Mouse (Mus musculus) forebrain, embryonic 13.5 days (tissue): ENCODE results near the gene Zfp462. TPM values are rescaled to one million over a fixed set of nuclear protein-coding genes. Genes with fewer than 3 reads are reported as not detected.
"Not testable (repeated sequence)": the region's sequence is repeated elsewhere in the genome, so short reads cannot be mapped to it uniquely, and the experiment has no call there.

ENCODE experiments used
- ATAC-seq: fragments of 200-750 bp; cut with Nextera tagmentation; 2 replicates; pipeline ENCODE4 v1.8.0; 2017
- H3K27ac ChIP-seq: fragments of 300-500 bp; sonication (generic); 2 replicates; pipeline ENCODE4 v1.5.1; 2015; ENCODE audit warnings: inconsistent platforms, mild to moderate bottlenecking, moderate library complexity
- H3K27me3 ChIP-seq: fragments of 300-500 bp; sonication (generic); 2 replicates; pipeline ENCODE4 v1.6.1; 2015; ENCODE audit warnings: mild to moderate bottlenecking, inconsistent platforms
- H3K36me3 ChIP-seq: fragments of 300-500 bp; sonication (generic); 2 replicates; pipeline ENCODE4 v1.6.1; 2015; ENCODE audit warnings: mild to moderate bottlenecking, inconsistent platforms; ENCODE audit not compliant: poor library complexity, severe bottlenecking
- H3K4me1 ChIP-seq: fragments of 300-500 bp; sonication (generic); 2 replicates; pipeline ENCODE4 v1.6.1; 2015; ENCODE audit warnings: inconsistent platforms
- H3K4me2 ChIP-seq: fragments of 300-500 bp; sonication (generic); 2 replicates; pipeline ENCODE4 v1.6.1; 2015; ENCODE audit warnings: inconsistent platforms, mild to moderate bottlenecking, moderate library complexity
- H3K4me3 ChIP-seq: fragments of 300-500 bp; sonication (generic); 2 replicates; pipeline ENCODE4 v1.5.1; 2015; ENCODE audit warnings: mild to moderate bottlenecking, inconsistent platforms
- H3K9ac ChIP-seq: fragments of 300-500 bp; sonication (generic); 2 replicates; pipeline ENCODE4 v1.6.1; 2015; ENCODE audit warnings: mild to moderate bottlenecking, inconsistent platforms
- H3K9me3 ChIP-seq: fragments of 300-500 bp; sonication (generic); replicated peaks from 2 replicates; pipeline ENCODE4 v1.6.1; 2016; ENCODE audit warnings: inconsistent platforms
- WGBS: fragments of 180-500 bp; shearing (Covaris S2); methylation state at CpG from one replicate; pipeline ENCODE4 v1.1.7; 2015; 5-methylcytosine and 5-hydroxymethylcytosine counted together
- polyA plus RNA-seq: library from polyadenylated mRNA; unstranded; fragments of >200 nt; fragmentation: Nextera tagmentation; extraction: Ambion mirVana; gene quantifications from 2 replicates; pipeline ENCODE4 v1.2.1, GENCODE M21; 2015

Gene Zfp462
- polyA plus RNA-seq, 1 experiment from 2014 or later: 23.1 TPM

DNA sequence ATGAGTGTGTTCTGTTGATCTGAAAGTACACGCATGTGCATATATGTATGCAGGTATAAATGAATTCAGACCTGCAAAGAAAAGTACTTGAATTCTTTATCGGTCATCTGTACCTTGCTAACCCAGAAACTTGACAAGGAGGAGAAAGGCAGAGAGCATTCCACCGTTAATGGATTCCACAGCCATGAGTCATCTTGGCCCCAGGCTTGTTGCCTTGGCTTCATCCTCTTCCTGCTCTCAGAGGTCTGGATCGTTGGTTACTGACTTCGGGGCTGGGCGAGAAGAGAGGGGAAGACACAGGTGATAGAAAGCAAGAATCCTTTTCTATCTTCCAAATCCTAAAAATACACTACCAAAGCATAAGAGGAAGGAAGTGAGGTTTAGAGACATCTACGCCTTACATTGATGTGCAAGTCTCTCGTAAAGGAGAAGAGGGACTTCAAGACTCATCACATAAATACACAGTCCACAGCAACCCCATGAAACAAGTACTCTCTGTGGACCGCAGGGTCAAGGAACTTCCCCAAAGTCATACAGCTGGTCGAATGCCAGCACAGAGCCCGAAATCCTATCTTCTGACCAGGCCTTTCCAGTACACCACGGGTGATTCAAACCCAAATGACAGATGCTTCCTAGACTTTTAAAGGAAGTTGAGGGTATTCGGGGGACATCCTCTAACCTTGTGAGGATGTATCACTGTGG, 35.1 kb downstream of the Zfp462 start:
- no peak overlapping the region for H3K4me2 ChIP-seq
- H3K9ac ChIP-seq: no peak overlapping the region
- 94% methylated on average over 13 of the region's 13 CpGs for WGBS
- no peaks in the 10 kb centered on the region for H3K27me3 ChIP-seq
- no peaks in the 10 kb centered on the region for H3K9me3 ChIP-seq
- ATAC-seq: no peak
- peaks cover 34% of the 10 kb centered on the region for H3K36me3 ChIP-seq
- no peak overlapping the region for H3K4me3 ChIP-seq
- no peak overlapping the region for H3K27ac ChIP-seq
- H3K4me1 ChIP-seq: peaks cover 17% of the 10 kb centered on the region

DNA sequence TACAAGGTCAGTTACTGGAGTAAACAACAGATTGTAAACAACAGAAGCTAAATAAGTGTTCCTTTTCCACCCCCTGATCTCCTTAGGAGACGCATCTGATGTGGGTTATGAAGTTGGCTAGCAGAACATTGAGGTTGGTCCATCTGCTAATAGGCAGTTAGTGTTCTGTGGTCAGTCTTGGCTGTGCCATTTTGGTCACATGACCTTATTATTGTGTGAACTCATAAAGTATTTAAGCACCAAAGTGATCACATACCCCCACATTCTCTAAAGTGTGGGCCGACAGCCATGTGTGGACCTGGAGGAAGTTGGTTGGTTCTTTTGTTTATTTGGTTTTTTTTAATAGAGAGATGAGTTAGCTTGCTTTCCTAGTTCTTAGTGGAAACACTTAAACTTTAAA, 39.7 kb downstream of the Zfp462 start:
- H3K27ac ChIP-seq: no peak overlapping the region
- H3K27me3 ChIP-seq: no peaks in the 10 kb centered on the region
- no peaks in the 10 kb centered on the region for H3K9me3 ChIP-seq
- H3K36me3 ChIP-seq: peaks cover 53% of the 10 kb centered on the region
- no peak overlapping the region for H3K4me2 ChIP-seq
- peaks cover 36% of the 10 kb centered on the region for H3K4me1 ChIP-seq
- 96% methylated on average over 2 of the region's 2 CpGs for WGBS
- H3K4me3 ChIP-seq: no peak overlapping the region
- no peak for ATAC-seq
- no peak overlapping the region for H3K9ac ChIP-seq

DNA sequence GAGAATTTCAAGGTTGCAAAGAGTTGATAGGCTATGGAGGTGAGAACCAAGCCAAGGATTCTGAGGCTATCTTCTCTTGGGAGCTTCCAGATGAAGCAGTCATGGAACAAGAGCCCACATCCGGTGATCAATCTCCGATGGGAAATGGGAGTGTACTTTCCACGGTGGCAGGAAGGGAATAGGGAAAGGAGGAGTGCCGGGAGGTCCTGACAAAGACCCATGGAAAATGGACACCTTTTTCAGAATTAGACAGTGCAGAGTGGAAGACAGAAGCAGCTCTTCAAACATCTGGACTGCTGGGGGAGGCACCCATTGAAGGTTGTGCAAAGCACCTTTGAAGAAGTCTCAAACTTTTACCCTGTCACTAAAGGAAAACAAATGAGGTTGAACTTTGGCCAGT, 41.8 kb downstream of the Zfp462 start:
- ATAC-seq: no peak
- Histone ChIP-seq H3K27me3 (no peaks in the 10 kb centered on the region), H3K9ac (no peak overlapping the region), H3K4me1 (peaks cover 31% of the 10 kb centered on the region; the same call in 1 of the 2 replicates), H3K27ac (no peak overlapping the region), H3K9me3 (no peaks in the 10 kb centered on the region), H3K36me3 (peaks cover 43% of the 10 kb centered on the region), H3K4me2 (no peak overlapping the region), H3K4me3 (no peak overlapping the region)
- WGBS: 88% methylated on average over 4 of the region's 4 CpGs

DNA sequence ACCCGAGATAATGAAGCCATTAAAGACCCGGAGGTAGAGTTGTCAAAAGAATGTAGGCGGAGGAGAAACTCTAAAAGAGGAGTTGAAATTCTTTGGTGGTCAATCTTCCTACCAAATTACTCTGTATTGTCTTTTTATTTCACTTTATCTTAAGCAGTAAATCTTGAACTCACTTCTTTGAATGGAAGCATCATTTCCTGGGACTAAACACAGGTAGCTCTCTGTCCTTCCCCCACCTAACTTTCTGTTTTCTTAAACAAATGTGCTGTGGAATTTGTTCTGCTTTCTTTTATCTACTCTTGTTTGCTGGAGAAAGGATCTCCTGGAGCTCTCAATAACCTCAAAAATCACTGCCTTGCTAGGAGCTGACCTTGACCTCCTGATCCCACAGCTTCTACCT, 42.4 kb downstream of the Zfp462 start:
- Histone ChIP-seq H3K27ac (no peak overlapping the region), H3K4me1 (peaks cover 31% of the 10 kb centered on the region; the same call in 1 of the 2 replicates), H3K36me3 (peaks cover 43% of the 10 kb centered on the region), H3K9me3 (no peaks in the 10 kb centered on the region), H3K4me2 (no peak overlapping the region), H3K27me3 (no peaks in the 10 kb centered on the region), H3K9ac (no peak overlapping the region), H3K4me3 (no peak overlapping the region)
- 40% methylated on average over 3 of the region's 3 CpGs for WGBS
- no peak for ATAC-seq

DNA sequence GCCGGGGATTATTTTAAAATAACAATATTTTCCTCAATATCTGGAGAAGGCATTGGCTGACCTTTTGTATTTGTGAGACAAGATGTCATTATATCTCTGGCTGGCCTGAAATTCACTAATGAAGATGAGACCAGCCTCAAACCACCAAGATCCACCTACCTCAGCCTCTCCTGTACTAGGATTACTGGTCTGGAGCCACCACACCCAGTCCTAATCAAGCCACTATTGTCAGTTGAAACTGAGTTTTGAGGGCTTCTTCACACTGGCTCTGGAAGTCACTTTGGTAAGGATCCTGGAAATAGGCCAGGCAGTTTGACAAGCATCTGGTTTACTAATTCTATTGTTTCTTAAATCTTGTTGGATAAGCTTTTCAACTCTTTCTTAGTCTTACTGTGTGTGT, 43.1 kb downstream of the Zfp462 start:
- H3K9ac ChIP-seq: no peak overlapping the region
- no peak overlapping the region for H3K4me3 ChIP-seq
- H3K27me3 ChIP-seq: no peaks in the 10 kb centered on the region
- H3K9me3 ChIP-seq: no peaks in the 10 kb centered on the region
- no peak overlapping the region for H3K27ac ChIP-seq
- 90% methylated on average over 1 of the region's 1 CpGs for WGBS
- no peak overlapping the region for H3K4me2 ChIP-seq
- H3K4me1 ChIP-seq: peaks cover 31% of the 10 kb centered on the region; the same call in 1 of the 2 replicates
- H3K36me3 ChIP-seq: peaks cover 41% of the 10 kb centered on the region
- no peak for ATAC-seq

DNA sequence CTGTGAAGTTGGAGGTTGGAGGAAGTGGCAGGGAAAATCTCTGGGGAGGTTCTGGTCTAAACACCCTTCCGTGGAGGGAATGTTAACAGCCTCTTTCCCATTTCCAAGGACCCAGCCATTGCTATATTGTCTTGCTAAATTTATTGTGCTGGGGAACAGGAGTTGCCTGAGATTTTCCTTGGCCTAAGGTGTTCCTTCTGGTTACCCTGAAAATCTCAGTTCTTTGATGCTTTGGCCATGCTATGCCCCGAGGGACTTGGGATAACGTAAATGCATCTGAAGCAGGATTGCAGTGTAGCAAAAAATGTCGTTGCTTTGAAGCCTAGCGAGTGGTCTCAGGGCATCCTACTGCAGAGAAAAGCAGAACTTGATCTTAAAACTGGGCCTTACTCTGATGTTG, 47.1 kb downstream of the Zfp462 start:
- Histone ChIP-seq H3K27me3 (no peaks in the 10 kb centered on the region), H3K27ac (no peak overlapping the region), H3K9me3 (no peaks in the 10 kb centered on the region), H3K4me3 (no peak overlapping the region), H3K9ac (no peak overlapping the region), H3K4me2 (no peak overlapping the region), H3K4me1 (peaks cover 25% of the 10 kb centered on the region; the same call in 1 of the 2 replicates), H3K36me3 (peaks cover 34% of the 10 kb centered on the region)
- WGBS: 75% methylated on average over 5 of the region's 5 CpGs
- ATAC-seq: no peak

DNA sequence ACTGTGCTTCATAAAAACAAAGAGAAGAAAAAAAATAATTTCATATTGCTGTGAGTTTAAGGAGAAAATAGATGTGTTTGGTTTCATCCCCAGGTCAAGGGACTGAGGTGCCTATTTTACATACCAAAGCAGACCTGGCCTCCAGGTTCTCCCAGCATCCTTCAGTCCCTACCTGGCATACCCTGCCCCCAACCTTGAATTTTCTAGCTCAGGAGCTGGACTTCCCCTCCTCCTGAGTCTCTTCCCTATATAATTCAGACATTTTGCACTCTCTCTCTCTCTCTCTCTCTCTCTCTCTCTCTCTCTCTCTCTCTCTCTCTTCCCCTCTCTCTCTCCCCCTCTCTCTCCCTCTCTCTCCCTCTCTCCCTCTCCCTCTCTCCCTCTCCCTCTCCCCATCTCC, 48.2 kb downstream of the Zfp462 start:
- not testable (repeated sequence) for H3K27me3 ChIP-seq, H3K27ac ChIP-seq

DNA sequence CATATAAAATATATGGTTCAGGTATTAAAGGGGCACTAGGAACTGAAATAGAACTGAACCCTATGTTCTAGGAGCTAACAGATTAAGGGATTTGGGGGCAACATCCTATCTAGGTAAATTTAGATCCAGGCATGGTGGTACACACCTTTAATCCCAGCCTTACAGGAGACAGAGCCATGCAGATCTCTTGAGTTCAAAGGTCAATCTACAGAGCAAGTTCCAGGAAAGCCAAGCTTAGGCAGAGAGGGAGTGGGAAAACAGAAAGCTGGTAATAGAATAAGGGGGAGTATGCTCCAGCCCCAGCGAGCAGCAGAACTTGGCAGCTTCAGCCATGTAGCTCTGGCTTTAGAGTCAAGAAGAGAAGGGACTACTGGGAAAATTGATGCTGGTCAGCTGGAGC, 50.4 kb downstream of the Zfp462 start:
- Histone ChIP-seq H3K4me2 (no peak overlapping the region), H3K36me3 (peaks cover 39% of the 10 kb centered on the region), H3K9ac (no peak overlapping the region), H3K4me1 (peaks cover 21% of the 10 kb centered on the region), H3K4me3 (no peak overlapping the region), H3K27ac (no peak overlapping the region), H3K9me3 (no peaks in the 10 kb centered on the region), H3K27me3 (no peaks in the 10 kb centered on the region)
- ATAC-seq: no peak
- 94% methylated on average over 1 of the region's 1 CpGs for WGBS

More for the DNA sequence above, 48.2 kb downstream of the Zfp462 start:
- H3K4me3 ChIP-seq, H3K9me3 ChIP-seq, H3K4me2 ChIP-seq, ATAC-seq, H3K9ac ChIP-seq: not testable (repeated sequence)
- Histone ChIP-seq H3K36me3 (peaks cover 34% of the 10 kb centered on the region), H3K4me1 (peaks cover 18% of the 10 kb centered on the region)

DNA sequence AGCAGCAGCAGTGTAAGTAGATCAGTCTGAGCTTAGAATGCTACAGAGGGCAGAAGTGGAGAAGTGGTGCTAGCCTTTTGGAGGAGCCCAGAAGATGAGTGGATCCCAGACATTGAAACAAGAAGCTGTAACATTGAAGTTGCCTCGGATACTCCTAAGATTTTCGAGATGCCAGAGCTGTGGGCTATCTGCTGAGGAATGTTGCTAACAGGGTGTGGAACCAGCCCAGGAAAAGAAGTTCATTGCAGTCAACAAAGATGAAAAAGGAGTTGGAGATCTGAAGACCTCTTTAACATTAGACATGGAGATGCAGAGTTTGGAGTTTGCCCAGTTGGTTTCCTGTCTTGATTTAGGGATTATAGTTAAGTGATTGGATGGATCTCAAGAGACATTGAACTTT, 51.2 kb downstream of the Zfp462 start:
- Histone ChIP-seq H3K36me3 (peaks cover 35% of the 10 kb centered on the region), H3K9me3 (no peaks in the 10 kb centered on the region), H3K9ac (no peak overlapping the region), H3K27me3 (no peaks in the 10 kb centered on the region), H3K4me3 (no peak overlapping the region), H3K4me2 (no peak overlapping the region), H3K4me1 (peaks cover 29% of the 10 kb centered on the region), H3K27ac (no peak overlapping the region)
- 92% methylated on average over 2 of the region's 2 CpGs for WGBS
- ATAC-seq: no peak

DNA sequence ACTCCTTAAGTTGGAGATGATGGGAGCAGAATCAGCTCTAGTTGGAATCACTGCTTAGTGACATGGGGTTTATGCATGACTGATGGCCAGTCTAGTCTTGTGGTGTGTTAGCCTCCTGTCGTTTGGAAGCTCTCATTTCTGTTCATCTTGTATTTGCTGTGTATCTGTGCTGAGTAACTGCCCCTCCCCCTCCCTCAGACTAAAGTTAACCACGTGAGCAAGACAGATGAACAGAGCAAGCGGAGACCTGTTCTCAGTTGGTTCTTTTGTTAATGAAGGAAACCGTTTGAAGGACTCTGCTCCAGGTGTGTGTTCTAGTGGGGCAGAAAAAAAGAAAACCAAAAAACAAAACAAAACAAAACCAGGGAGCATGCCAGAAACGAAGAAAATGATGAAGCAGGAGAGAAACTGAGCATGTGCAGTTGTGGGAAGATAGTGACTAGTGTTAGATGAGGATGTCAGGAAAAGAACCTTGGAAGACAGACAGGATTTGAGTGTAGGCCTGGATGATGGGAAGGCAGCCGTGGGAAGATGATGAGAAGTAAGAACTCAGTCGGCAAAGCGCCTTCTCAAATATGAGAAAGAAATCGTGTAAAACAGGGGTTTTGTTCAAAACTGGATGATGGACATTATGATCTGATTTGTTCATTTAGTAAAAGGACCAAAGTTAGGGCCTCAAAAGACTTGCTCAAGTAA, 53.4 kb downstream of the Zfp462 start:
- no peaks in the 10 kb centered on the region for H3K27me3 ChIP-seq
- no peak overlapping the region for H3K27ac ChIP-seq
- WGBS: 78% methylated on average over 9 of the region's 9 CpGs
- H3K9me3 ChIP-seq: no peaks in the 10 kb centered on the region
- no peak overlapping the region for H3K4me3 ChIP-seq
- H3K4me1 ChIP-seq: peaks cover 43% of the 10 kb centered on the region
- H3K4me2 ChIP-seq: no peak overlapping the region
- no peak overlapping the region for H3K9ac ChIP-seq
- ATAC-seq: no peak
- H3K36me3 ChIP-seq: peaks cover 36% of the 10 kb centered on the region

DNA sequence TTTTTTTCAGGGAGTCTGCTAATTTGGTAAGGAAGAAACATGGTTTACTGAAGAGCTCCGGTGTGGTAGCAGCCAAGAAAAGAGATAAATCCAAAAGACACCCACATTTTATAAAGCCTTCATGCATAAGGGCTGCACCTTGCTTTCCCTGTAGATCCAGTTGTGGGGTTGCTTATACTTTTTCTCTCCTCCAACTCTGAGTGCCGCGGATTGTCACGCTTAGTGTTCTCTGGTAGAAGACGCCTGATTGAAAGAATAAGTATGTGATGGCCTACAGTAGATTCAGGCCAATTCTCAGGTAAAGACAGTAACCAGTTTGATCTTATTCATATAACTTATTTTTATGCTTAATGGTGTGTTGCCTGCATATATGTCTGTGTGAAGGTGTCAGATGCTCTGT, 54.7 kb downstream of the Zfp462 start:
- no peak for ATAC-seq
- 97% methylated on average over 5 of the region's 5 CpGs for WGBS
- Histone ChIP-seq H3K9ac (no peak overlapping the region), H3K27ac (no peak overlapping the region), H3K4me2 (no peak overlapping the region), H3K4me1 (peaks cover 55% of the 10 kb centered on the region), H3K4me3 (no peak overlapping the region), H3K27me3 (no peaks in the 10 kb centered on the region), H3K36me3 (peaks cover 40% of the 10 kb centered on the region), H3K9me3 (no peaks in the 10 kb centered on the region)

DNA sequence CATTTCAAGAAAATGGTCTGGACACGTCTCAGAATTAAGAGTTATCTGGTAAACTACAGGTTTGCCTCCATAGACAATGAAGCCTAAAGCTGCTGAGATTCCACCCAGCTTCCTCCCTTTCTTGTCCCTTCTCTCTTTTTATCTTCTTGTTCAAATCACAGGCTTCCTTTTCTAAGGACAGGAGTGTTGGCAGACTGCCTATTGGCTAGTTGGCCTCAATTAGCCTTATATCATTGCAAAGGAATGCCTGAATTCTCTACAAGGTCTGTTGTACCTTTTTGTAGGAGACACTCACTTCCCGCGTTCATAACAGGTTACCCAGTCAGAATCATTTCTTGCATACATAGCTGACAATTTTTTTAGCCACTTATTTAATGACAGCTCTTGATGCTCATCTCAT, 56.5 kb downstream of the Zfp462 start:
- Histone ChIP-seq H3K4me1 (peaks cover 73% of the 10 kb centered on the region), H3K27me3 (no peaks in the 10 kb centered on the region), H3K36me3 (peaks cover 30% of the 10 kb centered on the region), H3K4me2 (no peak overlapping the region), H3K9me3 (no peaks in the 10 kb centered on the region), H3K27ac (0 out of 2 replicates have a peak overlapping the region, but pooled peaks have one; percentile 27), H3K9ac (no peak overlapping the region), H3K4me3 (no peak overlapping the region)
- ATAC-seq: no peak
- WGBS: 66% methylated on average over 3 of the region's 3 CpGs
